Mouse (Mus musculus) hindbrain, embryonic 15.5 days (tissue): ENCODE results near the gene Hk1. TPM values are rescaled to one million over a fixed set of nuclear protein-coding genes. Genes with fewer than 3 reads are reported as not detected.

Experiments used
- ATAC-seq: fragments of 200-750 bp; cut with Nextera tagmentation; 2 replicates; pipeline ENCODE4 v1.8.0; 2017; ENCODE audit warnings: low read depth, moderate number of reproducible peaks, moderate TSS enrichment; ENCODE audit not compliant: low FRiP score
- H3K27ac ChIP-seq: fragments of 300-500 bp; sonication (generic); replicated peaks from 2 replicates; pipeline ENCODE4 v1.5.1; 2015; ENCODE audit warnings: mild to moderate bottlenecking, inconsistent platforms
- H3K27me3 ChIP-seq: fragments of 300-500 bp; sonication (generic); 2 replicates; pipeline ENCODE4 v1.6.1; 2015; ENCODE audit warnings: control low read depth, inconsistent platforms
- H3K36me3 ChIP-seq: fragments of 300-500 bp; sonication (generic); 2 replicates; pipeline ENCODE4 v1.6.1; 2015; ENCODE audit warnings: control low read depth, inconsistent platforms
- H3K4me1 ChIP-seq: fragments of 300-500 bp; sonication (generic); replicated peaks from 2 replicates; pipeline ENCODE4 v1.6.1; 2015; ENCODE audit warnings: control low read depth, inconsistent platforms
- H3K4me2 ChIP-seq: fragments of 300-500 bp; sonication (generic); 2 replicates; pipeline ENCODE4 v1.6.1; 2015; ENCODE audit warnings: moderate library complexity, mild to moderate bottlenecking, inconsistent platforms
- H3K4me3 ChIP-seq: fragments of 300-500 bp; sonication (generic); 2 replicates; pipeline ENCODE4 v1.5.1; 2015; ENCODE audit warnings: mild to moderate bottlenecking, inconsistent platforms
- H3K9ac ChIP-seq: fragments of 300-500 bp; sonication (generic); 2 replicates; pipeline ENCODE4 v1.6.1; 2015; ENCODE audit warnings: inconsistent platforms
- H3K9me3 ChIP-seq: fragments of 300-500 bp; sonication (generic); 2 replicates; pipeline ENCODE4 v1.6.1; 2016; ENCODE audit warnings: control low read depth, inconsistent platforms
- WGBS: fragments of 180-500 bp; shearing (Covaris S2); methylation state at CpG from one replicate; pipeline ENCODE4 v1.1.7; 2015; 5-methylcytosine and 5-hydroxymethylcytosine counted together
- polyA plus RNA-seq: library from polyadenylated mRNA; unstranded; fragments of >200 nt; fragmentation: Nextera tagmentation; extraction: Ambion mirVana; gene quantifications from 2 replicates; pipeline ENCODE4 v1.2.1, GENCODE M21; 2015

Gene Hk1
- polyA plus RNA-seq, 1 experiment from 2014 or later, result 140 TPM

DNA sequence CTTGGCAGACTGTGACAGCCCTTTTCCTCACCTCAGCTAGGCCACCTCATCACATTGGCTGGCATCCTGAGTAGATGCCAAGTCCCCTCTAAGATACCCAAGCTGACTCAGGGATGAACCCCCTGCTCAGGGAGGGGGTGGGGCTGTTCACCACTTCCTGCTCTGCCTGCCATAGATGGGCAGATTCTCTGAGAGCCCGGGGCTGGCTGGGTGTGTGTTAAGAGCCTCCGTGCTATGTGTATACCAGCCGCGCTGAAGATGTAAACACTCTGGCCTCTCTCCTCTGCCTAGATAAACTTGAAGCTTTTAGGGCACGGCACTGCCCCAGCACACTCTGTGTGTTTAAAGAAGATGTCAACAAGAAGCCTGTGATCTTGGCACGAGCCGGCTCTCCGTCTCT is 131.9 kb downstream of the Hk1 start:
- WGBS, result 54% methylated on average over 8 of the region's 8 CpGs
- Histone ChIP-seq H3K27me3 (no peaks in the 10 kb centered on the region), H3K9me3 (no peaks in the 10 kb centered on the region), H3K4me1 (peaks cover 4% of the 10 kb centered on the region; the same call in 1 of the 2 replicates), H3K27ac (no peak overlapping the region), H3K9ac (no peak overlapping the region), H3K36me3 (no peaks in the 10 kb centered on the region), H3K4me3 (no peak overlapping the region), H3K4me2 (no peak overlapping the region)
- no peak for ATAC-seq

DNA sequence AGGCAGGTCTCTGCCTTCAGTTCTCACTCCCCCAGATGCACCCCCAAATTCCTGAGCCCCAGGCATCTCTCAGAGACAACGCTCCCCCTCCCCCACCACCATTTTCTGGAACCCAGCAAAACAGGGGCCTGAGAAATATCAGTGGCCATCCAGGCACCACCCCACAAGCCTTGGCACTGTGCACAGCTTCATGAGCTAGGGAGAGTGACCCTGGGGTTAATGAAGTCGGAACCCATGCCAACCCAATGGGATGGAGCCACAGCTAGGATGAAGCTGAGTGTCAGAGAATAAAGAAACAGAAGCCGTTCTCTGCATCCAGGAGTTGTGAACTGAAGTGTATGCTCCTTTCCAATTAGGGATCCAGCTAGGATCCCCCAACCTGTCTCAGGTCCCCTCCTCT is 132.6 kb downstream of the Hk1 start:
- Histone ChIP-seq H3K4me3 (no peak overlapping the region), H3K9ac (no peak overlapping the region), H3K27me3 (no peaks in the 10 kb centered on the region), H3K4me1 (peaks cover 4% of the 10 kb centered on the region; the same call in 1 of the 2 replicates), H3K36me3 (no peaks in the 10 kb centered on the region), H3K4me2 (no peak overlapping the region), H3K9me3 (no peaks in the 10 kb centered on the region), H3K27ac (no peak overlapping the region)
- WGBS, result 61% methylated on average over 3 of the region's 3 CpGs
- no peak for ATAC-seq

GRCm38 (mm10) chr10:62244067-62244466 is 135.6 kb downstream of the Hk1 start:
- H3K4me3 ChIP-seq, result no peak overlapping the region
- H3K9ac ChIP-seq, result no peak overlapping the region
- H3K36me3 ChIP-seq, result no peaks in the 10 kb centered on the region
- ATAC-seq, result no peak
- H3K9me3 ChIP-seq, result no peaks in the 10 kb centered on the region
- peaks cover 4% of the 10 kb centered on the region; the same call in 1 of the 2 replicates for H3K4me1 ChIP-seq
- H3K27ac ChIP-seq, result no peak overlapping the region
- no peaks in the 10 kb centered on the region for H3K27me3 ChIP-seq
- 91% methylated on average over 9 of the region's 9 CpGs for WGBS
- no peak overlapping the region for H3K4me2 ChIP-seq

DNA sequence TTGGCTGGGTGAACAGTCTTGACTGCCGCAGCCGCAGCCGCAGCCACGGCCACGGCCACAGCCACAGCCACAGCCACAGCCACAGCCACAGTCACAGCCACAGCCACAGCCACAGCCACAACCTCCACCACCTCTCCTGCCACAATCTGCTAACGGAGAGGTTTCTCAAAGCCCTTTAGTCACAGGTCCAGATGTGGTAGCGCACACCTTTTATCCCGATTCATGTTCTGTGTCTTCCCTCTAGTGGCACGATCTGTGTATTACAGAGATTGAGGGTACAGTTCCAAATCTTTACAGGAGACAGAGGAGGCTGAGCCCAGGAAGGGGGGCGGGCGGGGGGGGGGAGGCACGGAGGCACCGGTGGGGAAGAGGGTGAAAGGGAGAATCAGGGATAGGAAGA is 136.8 kb downstream of the Hk1 start:
- H3K27ac ChIP-seq, result no peak overlapping the region
- H3K36me3 ChIP-seq, result no peaks in the 10 kb centered on the region
- 51% methylated on average over 13 of the region's 13 CpGs for WGBS
- ATAC-seq, result 0 out of 2 replicates have a peak, but pooled peaks have one; percentile 48
- no peak overlapping the region for H3K4me2 ChIP-seq
- H3K4me1 ChIP-seq, result peaks cover 4% of the 10 kb centered on the region; the same call in 1 of the 2 replicates
- no peaks in the 10 kb centered on the region for H3K9me3 ChIP-seq
- H3K9ac ChIP-seq, result no peak overlapping the region
- H3K27me3 ChIP-seq, result no peaks in the 10 kb centered on the region
- no peak overlapping the region for H3K4me3 ChIP-seq

- Histone ChIP-seq H3K9ac (no peak overlapping the region), H3K4me2 (no peak overlapping the region), H3K27me3 (no peaks in the 10 kb centered on the region), H3K36me3 (no peaks in the 10 kb centered on the region), H3K4me1 (peaks cover 4% of the 10 kb centered on the region; the same call in 1 of the 2 replicates), H3K27ac (no peak overlapping the region), H3K4me3 (no peak overlapping the region), H3K9me3 (no peaks in the 10 kb centered on the region)
- 86% methylated on average over 10 of the region's 10 CpGs for WGBS
- no peak for ATAC-seq
These were observed 137.3 kb downstream of the Hk1 start for GRCm38 (mm10) chr10:62242358-62242757.

- Histone ChIP-seq H3K4me2 (no peak overlapping the region), H3K4me3 (no peak overlapping the region), H3K36me3 (no peaks in the 10 kb centered on the region), H3K4me1 (no peaks in the 10 kb centered on the region), H3K27me3 (no peaks in the 10 kb centered on the region), H3K27ac (no peak overlapping the region), H3K9me3 (no peaks in the 10 kb centered on the region), H3K9ac (no peak overlapping the region)
- 43% methylated on average over 6 of the region's 6 CpGs for WGBS
- ATAC-seq, result no peak
These were observed 140.4 kb downstream of the Hk1 start for GRCm38 (mm10) chr10:62239270-62239669.

- Histone ChIP-seq H3K27ac (no peak overlapping the region), H3K9me3 (no peaks in the 10 kb centered on the region), H3K4me3 (no peak overlapping the region), H3K9ac (no peak overlapping the region), H3K4me2 (no peak overlapping the region), H3K36me3 (no peaks in the 10 kb centered on the region), H3K4me1 (no peaks in the 10 kb centered on the region), H3K27me3 (no peaks in the 10 kb centered on the region)
- 93% methylated on average over 3 of the region's 3 CpGs for WGBS
- ATAC-seq, result no peak
These were observed 141.0 kb downstream of the Hk1 start for GRCm38 (mm10) chr10:62238688-62239087.

GRCm38 (mm10) chr10:62237205-62237604 is 142.5 kb downstream of the Hk1 start:
- H3K4me2 ChIP-seq, result no peak overlapping the region
- no peaks in the 10 kb centered on the region for H3K4me1 ChIP-seq
- H3K27ac ChIP-seq, result no peak overlapping the region
- H3K9ac ChIP-seq, result no peak overlapping the region
- H3K9me3 ChIP-seq, result no peaks in the 10 kb centered on the region
- no peaks in the 10 kb centered on the region for H3K36me3 ChIP-seq
- no peak overlapping the region for H3K4me3 ChIP-seq
- no peaks in the 10 kb centered on the region for H3K27me3 ChIP-seq
- no peak for ATAC-seq
- 90% methylated on average over 10 of the region's 10 CpGs for WGBS

GRCm38 (mm10) chr10:62236165-62236564 is 143.5 kb downstream of the Hk1 start:
- 91% methylated on average over 6 of the region's 6 CpGs for WGBS
- H3K4me2 ChIP-seq, result no peak overlapping the region
- ATAC-seq, result no peak

GRCm38 (mm10) chr10:62231811-62232210 is 147.9 kb downstream of the Hk1 start:
- H3K4me2 ChIP-seq, result peak overlapping the region; percentile 93; the same call in 1 of the 2 replicates
- H3K27ac ChIP-seq, result no peak overlapping the region
- no peak for ATAC-seq
- no peaks in the 10 kb centered on the region for H3K36me3 ChIP-seq
- no peak overlapping the region for H3K4me3 ChIP-seq
- 83% methylated on average over 3 of the region's 3 CpGs for WGBS
- no peaks in the 10 kb centered on the region for H3K27me3 ChIP-seq
- H3K9ac ChIP-seq, result no peak overlapping the region
- peaks cover 10% of the 10 kb centered on the region for H3K4me1 ChIP-seq
- H3K9me3 ChIP-seq, result no peaks in the 10 kb centered on the region

More at GRCm38 (mm10) chr10:62236165-62236564, 143.5 kb downstream of the Hk1 start:
- H3K36me3 ChIP-seq, result no peaks in the 10 kb centered on the region
- H3K27ac ChIP-seq, result no peak overlapping the region
- H3K4me1 ChIP-seq, result 0 out of 2 replicates have a peak, but pooled peaks cover 3% of the 10 kb centered on the region
- no peaks in the 10 kb centered on the region for H3K27me3 ChIP-seq
- no peak overlapping the region for H3K9ac ChIP-seq
- H3K4me3 ChIP-seq, result no peak overlapping the region
- no peaks in the 10 kb centered on the region for H3K9me3 ChIP-seq

GRCm38 (mm10) chr10:62231395-62231732 is 148.3 kb downstream of the Hk1 start:
- Histone ChIP-seq H3K4me3 (peak overlapping the region; percentile 67), H3K27me3 (no peaks in the 10 kb centered on the region), H3K36me3 (no peaks in the 10 kb centered on the region), H3K27ac (no peak overlapping the region), H3K4me1 (peaks cover 10% of the 10 kb centered on the region), H3K9me3 (no peaks in the 10 kb centered on the region), H3K9ac (peak overlapping the region; percentile 38), H3K4me2 (peak overlapping the region; percentile 93)
- ATAC-seq, result no peak
- WGBS, result 2% methylated on average over 13 of the region's 13 CpGs

DNA sequence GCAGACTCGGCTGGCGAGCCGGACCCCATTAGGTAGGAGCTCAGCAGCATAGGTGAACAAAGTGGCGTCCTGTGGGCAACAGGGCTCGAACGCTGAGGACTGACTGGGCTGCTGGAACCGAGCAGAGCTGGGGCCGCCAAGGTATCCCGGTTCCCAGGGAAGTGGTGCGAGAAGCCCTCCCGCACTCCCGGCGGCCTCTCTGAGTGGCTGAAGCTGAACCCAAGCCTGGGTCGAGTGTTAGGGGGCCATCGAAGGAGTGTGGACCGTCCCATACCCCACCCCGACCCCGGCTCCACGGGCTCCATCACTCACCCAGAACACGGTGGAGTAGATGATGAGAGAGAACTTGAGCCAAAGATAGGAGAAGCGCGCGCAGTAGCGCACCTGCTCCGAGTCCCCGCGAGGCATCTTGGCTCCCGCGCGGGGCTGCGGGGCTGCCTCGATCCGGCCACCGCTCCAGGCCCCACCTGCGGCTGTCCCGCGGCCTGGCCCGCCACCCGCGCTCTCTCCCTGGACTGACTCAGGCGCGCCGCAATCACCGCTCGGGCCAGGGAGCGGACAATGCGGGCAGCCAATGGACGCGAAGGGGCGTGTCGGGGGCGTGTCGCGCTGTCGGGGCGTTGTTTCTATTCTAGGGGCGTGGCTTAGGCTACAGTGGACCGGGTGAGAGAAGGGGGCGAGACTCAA is 148.9 kb downstream of the Hk1 start, which contains the start of gene Tspan15:
Tspan15 (minus strand) TSS at position 544 of the 687 bp plus-strand sequence.
- Histone ChIP-seq H3K9ac (peak within 1 kb of the TSS; percentile 38), H3K4me3 (peak within 1 kb of the TSS; percentile 67), H3K4me2 (peak within 1 kb of the TSS; percentile 93), H3K4me1 (peaks cover 10% of the 10 kb centered on the region), H3K27me3 (no peaks in the 10 kb centered on the region), H3K36me3 (no peaks in the 10 kb centered on the region), H3K27ac (no peak within 1 kb of the TSS), H3K9me3 (no peaks in the 10 kb centered on the region)
- under 1% methylated on average over 58 of the region's 59 CpGs for WGBS
- peak; percentile 98 for ATAC-seq

GRCm38 (mm10) chr10:62228126-62228525 is 151.6 kb downstream of the Hk1 start:
- no peak overlapping the region for H3K4me3 ChIP-seq
- no peak overlapping the region for H3K9ac ChIP-seq
- H3K27me3 ChIP-seq, result no peaks in the 10 kb centered on the region
- 60% methylated on average over 6 of the region's 6 CpGs for WGBS
- H3K4me1 ChIP-seq, result peaks cover 10% of the 10 kb centered on the region
- H3K9me3 ChIP-seq, result no peaks in the 10 kb centered on the region
- no peaks in the 10 kb centered on the region for H3K36me3 ChIP-seq
- ATAC-seq, result no peak
- H3K4me2 ChIP-seq, result no peak overlapping the region
- no peak overlapping the region for H3K27ac ChIP-seq
